Mouse (Mus musculus): ENCODE results near the gene C1qbp. TPM values are rescaled to one million over a fixed set of nuclear protein-coding genes. Genes with fewer than 3 reads are reported as not detected.
A peak's percentile ranks its signal among the peaks of the same experiment; 100 is the strongest.

The C1qbp gene
- polyA plus RNA-seq, 1 experiment = 50.9 TPM

GRCm38 (mm10) chr11:71008321-71008720 is 25.5 kb upstream of the C1qbp start:
- 57% methylated on average over 3 of the region's 3 CpGs for WGBS
- no peak for DNase-seq
- no peak overlapping the region for H3K4me3 ChIP-seq (replicated peaks; ENCODE audit: extremely low read depth, low read depth, low read length)
- peaks cover 7% of the 10 kb centered on the region for H3K4me1 ChIP-seq (ENCODE audit: control insufficient read depth, insufficient read depth, low read length)
- TF ChIP-seq POLR2A (IDR thresholded peaks at IDR 0.05; ENCODE audit: borderline replicate concordance, extremely low read depth, low read depth, low read length) = no peak

GRCm38 (mm10) chr11:71007831-71008230 is 25.0 kb upstream of the C1qbp start:
- TF ChIP-seq CTCF (IDR thresholded peaks at IDR 0.05; ENCODE audit: insufficient read depth, low read length) (no peak), POLR2A (IDR thresholded peaks at IDR 0.05; ENCODE audit: borderline replicate concordance, extremely low read depth, low read depth, low read length) (no peak)
- H3K4me3 ChIP-seq (replicated peaks; ENCODE audit: extremely low read depth, low read depth, low read length) = no peak overlapping the region
- H3K4me1 ChIP-seq (ENCODE audit: control insufficient read depth, insufficient read depth, low read length) = peaks cover 10% of the 10 kb centered on the region
- WGBS = 53% methylated on average over 7 of the region's 7 CpGs
- DNase-seq = no peak

GRCm38 (mm10) chr11:71007026-71007425 is 24.2 kb upstream of the C1qbp start:
- Histone ChIP-seq H3K4me1 (ENCODE audit: control insufficient read depth, insufficient read depth, low read length) (peaks cover 10% of the 10 kb centered on the region), H3K4me3 (replicated peaks; ENCODE audit: extremely low read depth, low read depth, low read length) (no peak overlapping the region)
- DNase-seq = no peak
- 81% methylated on average over 6 of the region's 6 CpGs for WGBS
- no peak for TF ChIP-seq CTCF (IDR thresholded peaks at IDR 0.05; ENCODE audit: insufficient read depth, low read length)
- TF ChIP-seq POLR2A (IDR thresholded peaks at IDR 0.05; ENCODE audit: borderline replicate concordance, extremely low read depth, low read depth, low read length) = no peak

GRCm38 (mm10) chr11:71005046-71005445 is 22.2 kb upstream of the C1qbp start:
- no peak for DNase-seq
- TF ChIP-seq POLR2A (IDR thresholded peaks at IDR 0.05; ENCODE audit: borderline replicate concordance, extremely low read depth, low read depth, low read length) = no peak
- TF ChIP-seq CTCF (IDR thresholded peaks at IDR 0.05; ENCODE audit: insufficient read depth, low read length) = no peak
- WGBS = 28% methylated on average over 5 of the region's 5 CpGs
- Histone ChIP-seq H3K4me3 (replicated peaks; ENCODE audit: extremely low read depth, low read depth, low read length) (peak overlapping the region; percentile 75), H3K4me1 (ENCODE audit: control insufficient read depth, insufficient read depth, low read length) (peaks cover 10% of the 10 kb centered on the region)

GRCm38 (mm10) chr11:71004316-71004773 is 21.5 kb upstream of the C1qbp start, which contains the start of gene Dhx33:
TSS of gene Dhx33 (minus strand) at chr11:71004437.
- Histone ChIP-seq H3K4me3 (replicated peaks; ENCODE audit: extremely low read depth, low read depth, low read length) (peak within 1 kb of the TSS; percentile 75), H3K4me1 (ENCODE audit: control insufficient read depth, insufficient read depth, low read length) (peaks cover 9% of the 10 kb centered on the region)
- WGBS = under 1% methylated on average over 35 of the region's 35 CpGs
- TF ChIP-seq CTCF (IDR thresholded peaks at IDR 0.05; ENCODE audit: insufficient read depth, low read length) (no peak), POLR2A (IDR thresholded peaks at IDR 0.05; ENCODE audit: borderline replicate concordance, extremely low read depth, low read depth, low read length) (peak; percentile 31; the same call in 1 of the 2 replicates)
- peak; percentile 93 for DNase-seq

- Histone ChIP-seq H3K4me1 (ENCODE audit: control insufficient read depth, insufficient read depth, low read length) (peaks cover 6% of the 10 kb centered on the region), H3K4me3 (replicated peaks; ENCODE audit: extremely low read depth, low read depth, low read length) (peak overlapping the region; percentile 75)
- TF ChIP-seq POLR2A (IDR thresholded peaks at IDR 0.05; ENCODE audit: borderline replicate concordance, extremely low read depth, low read depth, low read length) (no peak), CTCF (IDR thresholded peaks at IDR 0.05; ENCODE audit: insufficient read depth, low read length) (no peak)
- WGBS = under 1% methylated on average over 49 of the region's 49 CpGs
- no peak for DNase-seq
These were observed 20.9 kb upstream of the C1qbp start for GRCm38 (mm10) chr11:71003611-71004315.

- TF ChIP-seq POLR2A (IDR thresholded peaks at IDR 0.05; ENCODE audit: borderline replicate concordance, extremely low read depth, low read depth, low read length) (no peak), CTCF (IDR thresholded peaks at IDR 0.05; ENCODE audit: insufficient read depth, low read length) (no peak)
- DNase-seq = no peak
- WGBS = 83% methylated on average over 4 of the region's 4 CpGs
- no peak overlapping the region for H3K4me3 ChIP-seq (replicated peaks; ENCODE audit: extremely low read depth, low read depth, low read length)
- H3K4me1 ChIP-seq (ENCODE audit: control insufficient read depth, insufficient read depth, low read length) = peaks cover 6% of the 10 kb centered on the region; the same call in 1 of the 2 replicates
These were observed 18.3 kb upstream of the C1qbp start for GRCm38 (mm10) chr11:71001167-71001566.

GRCm38 (mm10) chr11:70982030-70982429 is 796 bp downstream of the C1qbp start:
- TF ChIP-seq CTCF (IDR thresholded peaks at IDR 0.05; ENCODE audit: insufficient read depth, low read length) (no peak), POLR2A (IDR thresholded peaks at IDR 0.05; ENCODE audit: borderline replicate concordance, extremely low read depth, low read depth, low read length) (no peak)
- H3K4me1 ChIP-seq (ENCODE audit: control insufficient read depth, insufficient read depth, low read length) = peaks cover 4% of the 10 kb centered on the region
- no peak for DNase-seq
- peak overlapping the region; percentile 12 for H3K4me3 ChIP-seq (replicated peaks; ENCODE audit: extremely low read depth, low read depth, low read length)
- 5% methylated on average over 12 of the region's 12 CpGs for WGBS

- Histone ChIP-seq H3K4me3 (replicated peaks; ENCODE audit: extremely low read depth, low read depth, low read length) (no peak overlapping the region), H3K4me1 (ENCODE audit: control insufficient read depth, insufficient read depth, low read length) (peaks cover 4% of the 10 kb centered on the region)
- no peak for TF ChIP-seq CTCF (IDR thresholded peaks at IDR 0.05; ENCODE audit: insufficient read depth, low read length)
- 86% methylated on average over 14 of the region's 14 CpGs for WGBS
- DNase-seq = no peak
These were observed 1.9 kb downstream of the C1qbp start for GRCm38 (mm10) chr11:70980751-70981510.
